Mouse (Mus musculus) erythroblast, adult 5-6 weeks (primary cell): ENCODE measurements around the gene Eno3. TPM values are rescaled to one million over a fixed set of nuclear protein-coding genes. Genes with fewer than 3 reads are reported as not detected.

Source experiments
- ATAC-seq: replicated peaks from 2 replicates; pipeline ENCODE4 v1.8.0; 2016; ENCODE audit warnings: moderate number of reproducible peaks, mild to moderate bottlenecking, moderate TSS enrichment, inconsistent platforms; ENCODE audit not compliant: poor library complexity, low FRiP score, severe bottlenecking
- total RNA-seq, 2 experiments: library from RNA; stranded (forward) in 1 of 2; stranded (reverse) in 1 of 2; fragments of 150-400 nt in 1 of 2; fragments of 200-764, 138-1000 nt in 1 of 2; gene quantifications; 2 replicates each; pipeline versions ENCODE4 v1.2.3 to v1.2.4; 2015 to 2017; ENCODE audit warnings: low replicate concordance in 2 of 2

The Eno3 gene
- total RNA-seq, 2 experiments from 2014 or later: 2.9 to 3.3 TPM

- ATAC-seq: no peak
These were observed 1.2 kb upstream of the Eno3 start for GRCm38 (mm10) chr11:70655571-70656455.

- ATAC-seq: no peak
These were observed 510 bp upstream of the Eno3 start for GRCm38 (mm10) chr11:70656456-70656927.

GRCm38 (mm10) chr11:70657573-70657972, 571 bp downstream of the Eno3 start:
- no peak for ATAC-seq

- no peak for ATAC-seq
These were observed 989 bp downstream of the Eno3 start for GRCm38 (mm10) chr11:70657991-70658390.

- ATAC-seq: no peak
These were observed 1.5 kb downstream of the Eno3 start for GRCm38 (mm10) chr11:70658521-70658920.

- no peak for ATAC-seq
These were observed 1.9 kb downstream of the Eno3 start for GRCm38 (mm10) chr11:70658942-70659341.

GRCm38 (mm10) chr11:70660571-70660970, 3.6 kb downstream of the Eno3 start:
- no peak for ATAC-seq

DNA sequence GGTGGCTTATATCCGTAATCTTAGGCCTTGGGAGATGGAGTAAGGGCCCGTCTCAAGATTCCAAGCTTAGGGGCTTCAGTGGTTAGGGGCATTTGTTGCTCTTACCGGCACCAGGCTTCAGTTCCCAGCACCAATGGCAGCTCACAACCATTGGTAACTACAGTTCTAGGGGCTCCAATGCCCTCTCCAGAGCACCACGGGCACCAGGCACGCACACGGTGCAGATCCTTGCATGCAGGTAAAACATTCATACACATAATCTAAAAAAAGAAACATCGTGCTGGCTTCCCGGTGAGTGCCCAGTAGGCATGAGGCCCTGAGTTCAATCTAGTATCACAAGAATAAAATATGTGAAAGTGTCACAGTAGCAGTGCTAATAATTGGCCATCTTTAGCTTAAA, 6.1 kb downstream of the Eno3 start:
- ATAC-seq: no peak

DNA sequence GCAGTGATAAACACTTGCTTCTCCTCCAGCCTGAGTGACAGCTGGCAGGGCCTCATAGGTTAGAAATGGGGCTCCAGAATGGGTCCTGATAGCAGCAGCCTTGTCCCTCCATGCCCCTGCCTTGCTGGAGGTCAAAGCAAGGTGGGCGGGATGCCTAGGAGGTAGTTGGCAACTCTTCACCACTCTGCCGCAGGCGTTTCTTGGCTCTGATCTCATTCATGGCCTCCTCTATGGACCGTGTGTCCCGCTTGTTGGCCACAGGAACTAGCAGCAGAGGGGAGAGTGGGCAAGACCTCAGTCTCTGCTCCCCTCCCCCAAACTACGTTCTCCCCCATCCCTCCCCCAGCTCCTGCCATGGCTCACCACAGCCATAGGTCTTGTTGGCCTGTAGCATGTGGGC, 7.0 kb downstream of the Eno3 start:
- ATAC-seq: no peak

- no peak for ATAC-seq
These were observed 7.7 kb downstream of the Eno3 start for GRCm38 (mm10) chr11:70664741-70665140.

DNA sequence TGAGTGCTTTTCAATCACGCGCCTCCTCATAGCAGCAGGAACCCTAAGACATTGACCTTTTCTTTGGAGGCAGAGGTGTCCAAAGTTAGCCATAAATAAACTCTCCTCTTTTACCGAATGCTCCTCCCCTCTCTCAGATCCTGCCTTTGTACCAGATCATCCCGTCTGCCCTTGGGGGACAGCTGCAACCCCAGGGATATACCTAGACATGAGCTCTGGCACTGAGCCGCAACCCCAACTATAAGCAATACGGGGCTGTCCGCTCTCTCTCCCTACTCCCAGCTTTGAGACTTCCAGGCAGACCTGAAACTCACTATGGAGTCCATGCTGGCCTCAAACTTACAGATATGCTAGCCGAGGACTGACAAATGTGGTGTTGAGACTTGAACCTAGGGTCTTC, 9.7 kb downstream of the Eno3 start:
- no peak for ATAC-seq

GRCm38 (mm10) chr11:70667271-70668150, 10.5 kb downstream of the Eno3 start:
- no peak for ATAC-seq

DNA sequence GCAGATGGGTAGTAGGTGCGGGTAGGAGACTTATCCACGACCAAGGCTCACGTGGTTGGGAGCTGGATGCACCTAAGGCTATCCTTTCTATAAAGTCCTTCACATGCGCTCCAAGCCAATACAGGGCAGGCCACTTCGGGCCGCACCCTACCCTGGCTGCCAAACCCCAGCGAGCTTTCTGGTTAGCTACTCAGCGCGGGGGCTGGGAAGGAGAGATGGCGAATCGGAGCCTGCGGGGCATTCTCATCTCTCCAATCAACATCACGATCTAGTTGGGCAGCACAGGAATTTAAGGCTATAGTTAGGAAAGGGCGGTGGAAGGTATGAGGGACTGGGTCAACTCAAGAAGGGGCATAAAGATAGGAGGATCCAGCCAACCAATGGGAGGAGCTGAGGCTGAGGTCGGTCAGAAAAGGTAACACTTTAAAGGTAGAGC, 11.4 kb downstream of the Eno3 start:
- peak; percentile 56 for ATAC-seq

- peak; percentile 88 for ATAC-seq
These were observed 11.9 kb downstream of the Eno3 start, which contains the start of gene Spag7 for GRCm38 (mm10) chr11:70668771-70669505. Gene Spag7, minus strand, starts transcription at chr11:70669416.

GRCm38 (mm10) chr11:70669582-70670345, 12.8 kb downstream of the Eno3 start:
- ATAC-seq: peak; percentile 19

GRCm38 (mm10) chr11:70670483-70670882, 13.5 kb downstream of the Eno3 start:
- ATAC-seq: no peak

DNA sequence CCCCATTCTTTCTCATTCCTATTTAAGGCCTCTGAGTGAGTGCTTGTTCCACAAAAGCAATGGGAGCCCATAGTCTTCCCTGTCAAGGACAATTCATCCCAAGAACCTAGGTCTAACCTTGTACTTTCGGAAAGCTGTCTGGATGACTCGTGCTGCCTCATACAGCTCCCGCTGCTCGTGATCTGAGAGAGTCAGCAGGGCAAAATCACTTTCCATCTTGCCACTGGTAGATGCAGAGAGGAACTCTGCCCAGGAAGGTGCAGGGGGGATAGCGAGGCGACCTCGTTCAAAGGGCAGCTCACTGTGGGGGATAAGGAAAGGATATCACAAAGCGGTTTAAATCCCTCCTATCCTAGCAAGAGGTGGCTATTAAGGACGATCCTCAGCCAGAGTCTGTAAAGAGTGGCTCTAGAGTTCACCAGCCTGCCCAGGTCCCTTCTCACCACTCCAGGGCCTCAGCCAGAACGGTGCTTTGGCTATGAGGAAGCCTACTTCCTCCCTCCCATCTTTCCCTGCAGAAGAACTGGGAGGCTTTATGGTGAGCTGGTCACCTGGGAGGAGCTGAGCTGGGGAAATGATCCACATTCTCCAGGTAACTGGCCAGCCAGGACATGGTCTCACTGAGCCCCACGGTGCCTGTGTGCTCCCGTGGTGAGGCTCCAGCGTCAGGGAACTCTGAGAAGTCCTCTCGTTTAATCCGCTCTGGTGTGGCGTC, 14.5 kb downstream of the Eno3 start:
- ATAC-seq: no peak

GRCm38 (mm10) chr11:70674014-70674413, 17.0 kb downstream of the Eno3 start:
- no peak for ATAC-seq
